Mouse (Mus musculus): Measurements from ENCODE around the gene Wdfy1. TPM values are rescaled to one million over a fixed set of nuclear protein-coding genes. Genes with fewer than 3 reads are reported as not detected.

Wdfy1 gene
- polyA plus RNA-seq, 2 experiments = 4.8 to 9.6 TPM

DNA sequence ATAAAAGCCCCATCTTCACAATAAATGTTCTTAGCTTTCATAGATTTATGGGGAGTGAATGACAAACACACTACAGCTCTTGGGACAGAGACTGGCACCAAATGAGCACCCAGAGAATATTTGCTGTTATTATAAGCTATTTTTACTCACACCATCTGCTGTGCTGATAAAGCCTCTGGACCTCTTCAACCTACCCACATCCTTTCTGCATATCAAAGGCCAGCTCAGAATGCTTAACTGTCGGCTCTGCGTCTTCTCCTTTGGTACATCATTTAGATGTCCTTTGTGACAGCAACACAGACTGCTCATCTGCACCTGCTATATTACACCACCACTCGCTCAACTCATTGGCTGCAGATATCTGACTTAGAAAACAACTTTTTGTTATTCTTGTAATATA lies 21.1 kb upstream of the Wdfy1 start:
- Histone ChIP-seq H3K4me2 (ENCODE audit: low read depth) (no peak overlapping the region), H3K27me3 (ENCODE audit: control insufficient read depth, insufficient read depth, low read length) (no peaks in the 10 kb centered on the region), H3K27ac (no peak overlapping the region), H3K4me3 (ENCODE audit: insufficient read depth in 1 of 2, low read depth in 2 of 2, low read length in 2 of 2) (no peak overlapping the region), H3K4me1 (replicated peaks; ENCODE audit: control insufficient read depth in 2 of 2, insufficient read depth in 2 of 2, low read length in 1 of 2) (no peaks in the 10 kb centered on the region), H3K9ac (replicated peaks) (no peak overlapping the region), H3K9me3 (ENCODE audit: control insufficient read depth, low read length) (no peaks in the 10 kb centered on the region), H3K36me3 (replicated peaks; ENCODE audit: control insufficient read depth, insufficient read depth, low read depth) (no peaks in the 10 kb centered on the region)
- ATAC-seq (ENCODE audit: insufficient read depth) (no peak), DNase-seq (ENCODE audit: low read depth in 3 of 3, low spot score in 3 of 3) (no peak)
- no peak for TF ChIP-seq CTCF (IDR thresholded peaks at IDR 0.05; ENCODE audit: low read depth)
- TF ChIP-seq EP300 (IDR thresholded peaks at IDR 0.05; ENCODE audit: low read depth) = no peak
- WGBS (ENCODE audit: insufficient replicate concordance) = 27% methylated on average over 3 of the region's 3 CpGs

DNA sequence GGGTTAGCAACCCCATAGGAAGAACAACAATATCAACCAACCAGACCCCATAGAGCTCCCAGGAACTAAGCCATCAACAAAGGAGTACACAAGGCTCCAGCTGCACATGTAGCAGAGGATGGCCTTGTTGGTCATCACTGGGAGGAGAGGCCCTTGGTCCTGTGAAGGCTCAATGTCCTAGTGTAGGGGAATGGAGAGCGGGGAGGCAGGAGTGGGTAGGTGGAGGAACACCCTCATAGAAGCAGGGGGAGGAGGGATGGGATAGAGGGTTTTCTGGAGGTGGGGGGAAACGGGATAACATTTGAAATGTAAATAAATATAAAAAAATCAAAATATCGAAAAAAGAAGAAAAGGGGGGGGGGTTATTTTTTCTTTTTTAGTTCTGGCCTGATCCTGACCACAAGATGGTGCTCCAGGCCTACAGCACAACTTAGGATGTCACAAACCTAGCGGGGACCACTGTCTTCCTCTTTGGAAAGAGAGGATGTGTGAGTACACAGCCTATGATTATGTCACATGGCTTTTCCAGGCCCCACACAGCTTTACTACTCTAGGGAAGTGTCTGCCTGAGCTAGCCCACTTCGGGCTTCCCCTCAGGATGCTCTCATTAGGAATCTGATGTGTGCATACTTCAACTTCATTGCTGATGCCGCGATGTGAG lies 10.5 kb upstream of the Wdfy1 start:
- Histone ChIP-seq H3K4me3 (ENCODE audit: insufficient read depth in 1 of 2, low read depth in 2 of 2, low read length in 2 of 2) (no peak overlapping the region), H3K4me1 (replicated peaks; ENCODE audit: control insufficient read depth in 2 of 2, insufficient read depth in 2 of 2, low read length in 1 of 2) (no peaks in the 10 kb centered on the region), H3K36me3 (replicated peaks; ENCODE audit: control insufficient read depth, insufficient read depth, low read depth) (peaks cover 8% of the 10 kb centered on the region), H3K27ac (no peak overlapping the region), H3K27me3 (ENCODE audit: control insufficient read depth, insufficient read depth, low read length) (no peaks in the 10 kb centered on the region), H3K9ac (replicated peaks) (no peak overlapping the region), H3K9me3 (ENCODE audit: control insufficient read depth, low read length) (no peaks in the 10 kb centered on the region), H3K4me2 (ENCODE audit: low read depth) (no peak overlapping the region)
- no peak for ATAC-seq (ENCODE audit: insufficient read depth)
- TF ChIP-seq EP300 (IDR thresholded peaks at IDR 0.05; ENCODE audit: low read depth) = no peak
- peak; percentile 49; the same call in 1 of the 2 replicates for TF ChIP-seq CTCF (IDR thresholded peaks at IDR 0.05; ENCODE audit: low read depth)
- WGBS (ENCODE audit: insufficient replicate concordance) = 46% methylated on average over 7 of the region's 7 CpGs
- DNase-seq (ENCODE audit: low read depth in 3 of 3, low spot score in 3 of 3) = no peak

DNA sequence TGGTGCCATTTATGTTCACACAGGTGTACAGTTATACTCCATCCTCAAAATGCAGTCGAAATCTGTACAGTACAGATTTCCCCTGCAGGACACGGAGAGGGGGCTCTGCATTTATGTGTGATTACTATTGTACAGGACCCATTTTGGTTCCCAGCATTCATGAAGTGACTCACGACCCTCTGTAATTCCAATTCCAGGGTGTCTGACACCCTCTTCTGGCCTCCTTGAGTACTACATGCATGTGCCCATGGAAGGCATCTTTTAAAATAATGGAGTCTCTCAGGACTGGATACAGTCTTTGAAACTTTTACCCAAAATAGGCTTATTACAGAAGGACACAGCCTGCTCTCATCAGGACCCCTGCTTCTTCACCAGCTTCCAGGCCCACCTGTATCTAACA lies 6.5 kb upstream of the Wdfy1 start:
- Histone ChIP-seq H3K27me3 (ENCODE audit: control insufficient read depth, insufficient read depth, low read length) (no peaks in the 10 kb centered on the region), H3K9ac (replicated peaks) (no peak overlapping the region), H3K4me1 (replicated peaks; ENCODE audit: control insufficient read depth in 2 of 2, insufficient read depth in 2 of 2, low read length in 1 of 2) (no peaks in the 10 kb centered on the region), H3K4me3 (ENCODE audit: insufficient read depth in 1 of 2, low read depth in 2 of 2, low read length in 2 of 2) (no peak overlapping the region), H3K4me2 (ENCODE audit: low read depth) (no peak overlapping the region), H3K36me3 (replicated peaks; ENCODE audit: control insufficient read depth, insufficient read depth, low read depth) (peaks cover 18% of the 10 kb centered on the region), H3K27ac (no peak overlapping the region), H3K9me3 (ENCODE audit: control insufficient read depth, low read length) (no peaks in the 10 kb centered on the region)
- 67% methylated on average over 3 of the region's 3 CpGs for WGBS (ENCODE audit: insufficient replicate concordance)
- TF ChIP-seq EP300 (IDR thresholded peaks at IDR 0.05; ENCODE audit: low read depth) = no peak
- TF ChIP-seq CTCF (IDR thresholded peaks at IDR 0.05; ENCODE audit: low read depth) = peak; percentile 55
- DNase-seq (ENCODE audit: low read depth in 3 of 3, low spot score in 3 of 3) (no peak), ATAC-seq (ENCODE audit: insufficient read depth) (no peak)

DNA sequence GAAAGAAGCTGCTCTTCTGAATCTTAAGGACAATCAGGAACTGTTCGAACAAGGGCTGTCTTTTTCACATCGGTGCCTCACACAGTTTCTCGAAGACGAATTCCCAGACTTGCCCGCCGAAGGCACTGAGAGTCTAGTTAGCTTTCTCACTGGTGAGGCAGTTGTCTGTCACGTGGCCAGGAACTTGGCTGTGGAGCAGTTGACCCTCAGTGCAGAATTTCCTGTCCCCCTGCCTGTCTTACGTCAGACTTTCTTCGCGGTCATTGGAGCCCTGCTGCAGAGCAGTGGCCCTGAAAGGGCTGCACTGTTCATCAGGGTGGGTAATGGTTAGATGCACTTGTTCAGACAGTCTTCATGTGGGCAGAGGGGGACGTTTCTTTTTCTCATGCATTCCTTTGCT lies 2.1 kb upstream of the Wdfy1 start:
- TF ChIP-seq CTCF (IDR thresholded peaks at IDR 0.05; ENCODE audit: low read depth) = no peak
- no peak for TF ChIP-seq EP300 (IDR thresholded peaks at IDR 0.05; ENCODE audit: low read depth)
- no peak for DNase-seq (ENCODE audit: low read depth in 3 of 3, low spot score in 3 of 3)
- no peak overlapping the region for H3K9ac ChIP-seq (replicated peaks)
- no peaks in the 10 kb centered on the region for H3K27me3 ChIP-seq (ENCODE audit: control insufficient read depth, insufficient read depth, low read length)
- no peak overlapping the region for H3K4me3 ChIP-seq (ENCODE audit: insufficient read depth in 1 of 2, low read depth in 2 of 2, low read length in 2 of 2)
- peaks cover 18% of the 10 kb centered on the region for H3K36me3 ChIP-seq (replicated peaks; ENCODE audit: control insufficient read depth, insufficient read depth, low read depth)
- no peaks in the 10 kb centered on the region for H3K9me3 ChIP-seq (ENCODE audit: control insufficient read depth, low read length)
- WGBS (ENCODE audit: insufficient replicate concordance) = 72% methylated on average over 11 of the region's 11 CpGs
- no peak overlapping the region for H3K4me2 ChIP-seq (ENCODE audit: low read depth)
- H3K27ac ChIP-seq = no peak overlapping the region
- H3K4me1 ChIP-seq (replicated peaks; ENCODE audit: control insufficient read depth in 2 of 2, insufficient read depth in 2 of 2, low read length in 1 of 2) = no peaks in the 10 kb centered on the region; a peak in 1 of 4 replicates
- ATAC-seq (ENCODE audit: insufficient read depth) = no peak

DNA sequence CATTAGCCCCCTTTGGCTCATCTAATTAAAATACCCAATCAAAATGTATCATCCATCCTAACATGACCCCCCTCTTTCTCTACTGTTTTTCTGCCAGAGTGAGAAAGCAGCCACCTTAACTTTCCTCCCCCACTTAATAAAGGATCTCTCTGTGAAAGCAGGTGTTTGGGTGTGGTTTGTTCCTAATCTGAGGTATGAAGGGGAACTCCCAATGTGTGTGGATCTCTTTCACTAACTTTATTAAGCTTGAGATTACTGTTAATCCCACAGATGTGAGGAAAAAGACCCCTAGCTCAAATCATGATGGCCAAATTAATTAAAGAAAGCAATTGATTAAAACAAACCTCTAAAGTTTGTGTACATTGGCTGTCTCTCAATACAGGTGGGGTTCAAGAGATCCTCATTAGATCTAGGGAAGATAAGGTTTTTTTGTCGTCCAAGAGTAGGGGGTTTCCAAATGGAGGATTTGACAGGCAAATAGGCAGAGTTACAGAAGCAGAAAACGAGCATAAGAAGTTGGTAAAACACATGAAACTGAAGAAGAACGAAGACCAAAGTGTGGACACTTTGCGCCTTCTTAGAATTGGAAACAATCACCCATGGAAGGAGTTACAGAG lies 1.7 kb downstream of the Wdfy1 start:
- WGBS (ENCODE audit: insufficient replicate concordance) = 55% methylated on average over 4 of the region's 4 CpGs
- no peak for DNase-seq (ENCODE audit: low read depth in 3 of 3, low spot score in 3 of 3)
- Histone ChIP-seq H3K9ac (replicated peaks) (no peak overlapping the region), H3K4me1 (replicated peaks; ENCODE audit: control insufficient read depth in 2 of 2, insufficient read depth in 2 of 2, low read length in 1 of 2) (no peaks in the 10 kb centered on the region; a peak in 1 of 4 replicates), H3K9me3 (ENCODE audit: control insufficient read depth, low read length) (no peaks in the 10 kb centered on the region), H3K27me3 (ENCODE audit: control insufficient read depth, insufficient read depth, low read length) (no peaks in the 10 kb centered on the region), H3K4me3 (ENCODE audit: insufficient read depth in 1 of 2, low read depth in 2 of 2, low read length in 2 of 2) (no peak overlapping the region), H3K36me3 (replicated peaks; ENCODE audit: control insufficient read depth, insufficient read depth, low read depth) (peaks cover 2% of the 10 kb centered on the region), H3K27ac (no peak overlapping the region), H3K4me2 (ENCODE audit: low read depth) (no peak overlapping the region)
- ATAC-seq (ENCODE audit: insufficient read depth) = no peak
- TF ChIP-seq EP300 (IDR thresholded peaks at IDR 0.05; ENCODE audit: low read depth) (no peak), CTCF (IDR thresholded peaks at IDR 0.05; ENCODE audit: low read depth) (no peak)
